Mouse (Mus musculus): ENCODE data around the gene Tmem89. TPM values are rescaled to one million over a fixed set of nuclear protein-coding genes. Genes with fewer than 3 reads are reported as not detected.
A peak's percentile ranks its signal among the peaks of the same experiment; 100 is the strongest.

Gene Tmem89
- not detected for total RNA-seq (2021)
- long read RNA-seq, experiment 1, result 0 reads
- long read RNA-seq, experiment 2, result 0 reads

DNA sequence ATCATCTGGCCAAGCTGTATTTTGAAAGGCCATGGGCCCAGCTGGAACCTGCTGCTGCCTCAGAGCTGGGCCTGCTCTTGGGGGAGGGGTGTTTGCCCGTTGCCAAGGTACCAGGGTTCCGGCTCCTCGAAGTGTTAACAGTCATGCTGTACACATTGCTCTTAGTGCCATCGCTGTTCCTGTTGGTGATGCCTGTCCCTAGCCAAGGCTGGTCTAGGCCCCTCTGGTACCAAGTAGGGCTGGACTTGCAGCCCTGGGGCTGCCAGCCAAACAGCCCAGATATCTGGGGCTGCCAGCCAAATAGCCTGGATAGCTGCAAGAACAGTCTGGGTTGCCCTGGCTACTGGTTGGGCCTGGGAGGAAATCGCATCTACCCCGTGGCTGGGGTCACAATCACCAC is at the start of gene Tmem89:
Gene Tmem89 (plus strand): TSS at position 129 of the 400 bp plus-strand sequence.
- peak; percentile 52 for DNase-seq

DNA sequence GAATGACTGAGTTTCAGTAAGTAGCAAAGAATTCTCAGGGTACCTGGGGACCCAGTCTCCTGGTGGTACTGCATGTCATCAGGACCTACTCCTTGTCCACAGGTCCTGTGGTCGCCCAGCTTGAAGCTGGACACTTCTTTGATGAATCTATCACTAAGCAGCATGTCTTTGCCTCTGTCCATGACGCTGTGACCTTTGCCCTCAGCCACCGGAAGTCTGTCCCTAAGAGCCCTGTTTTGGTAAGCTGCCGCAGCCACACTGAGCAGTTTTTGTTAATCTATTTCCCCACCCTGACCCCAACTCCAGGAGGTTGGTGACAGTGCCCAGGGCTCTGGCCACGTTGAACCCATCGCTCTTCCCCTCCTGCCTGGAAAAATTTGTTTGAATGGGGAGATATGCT is 2.1 kb upstream of the Tmem89 start:
- DNase-seq, result no peak

DNA sequence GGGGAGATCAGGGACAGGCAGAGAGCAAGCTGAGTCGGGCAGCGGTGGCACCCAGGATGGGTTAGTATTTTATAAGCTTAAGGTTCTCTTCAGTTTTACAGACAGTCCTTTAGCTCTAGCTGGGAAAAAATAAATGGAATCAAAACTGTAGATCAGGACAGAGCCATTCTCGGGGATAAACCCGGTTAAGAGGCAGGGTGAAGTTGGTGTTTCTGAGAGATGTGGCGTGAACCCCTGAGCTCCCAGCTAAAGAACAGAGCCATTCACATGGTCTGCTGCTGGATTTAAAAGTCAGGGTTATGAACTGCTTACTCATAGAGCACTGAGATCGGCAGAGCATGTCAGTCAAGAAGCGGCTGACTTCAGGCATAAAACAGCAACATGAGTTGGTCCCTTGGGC is 1.3 kb upstream of the Tmem89 start:
- DNase-seq, result no peak

DNA sequence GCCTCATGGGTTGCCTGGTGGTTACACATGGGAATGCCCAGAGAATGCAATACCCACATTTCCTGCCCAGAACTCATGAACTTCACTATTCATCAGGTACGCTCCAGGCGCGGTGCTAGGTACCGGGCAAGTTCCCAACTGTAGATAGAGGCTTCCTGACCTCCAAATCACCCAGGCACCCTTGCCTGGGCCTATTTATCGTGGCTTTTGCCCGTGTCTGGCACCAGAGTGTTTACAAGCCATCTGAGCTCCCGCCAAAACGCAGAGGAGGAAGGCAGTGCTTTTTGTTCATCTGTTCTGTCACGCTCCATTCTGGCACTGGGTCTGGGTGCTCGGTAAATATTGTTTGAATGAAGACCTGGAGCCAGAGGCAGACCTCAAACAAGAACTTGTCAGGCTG is 798 bp upstream of the Tmem89 start:
- DNase-seq, result peak; percentile 32

DNA sequence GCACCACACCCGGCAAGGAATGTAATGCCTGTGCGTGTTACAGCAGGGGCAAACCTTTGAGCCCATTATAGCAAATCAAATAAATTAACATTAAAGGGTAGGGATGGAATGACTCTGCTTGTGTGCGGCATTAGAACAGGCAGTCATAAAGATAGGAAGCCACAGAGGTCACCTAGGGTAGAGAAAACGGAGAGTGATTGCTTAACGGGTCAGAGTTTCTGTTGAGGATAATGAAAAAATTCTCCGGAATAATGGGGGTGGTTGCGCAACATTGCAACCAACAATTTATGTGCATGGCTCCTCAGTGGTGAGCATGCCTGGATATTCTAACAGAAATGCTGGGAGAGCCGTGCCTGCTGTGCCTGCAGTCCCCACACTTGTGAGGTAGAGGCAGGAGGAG is 11.5 kb downstream of the Tmem89 start:
- peak; percentile 32 for DNase-seq

DNA sequence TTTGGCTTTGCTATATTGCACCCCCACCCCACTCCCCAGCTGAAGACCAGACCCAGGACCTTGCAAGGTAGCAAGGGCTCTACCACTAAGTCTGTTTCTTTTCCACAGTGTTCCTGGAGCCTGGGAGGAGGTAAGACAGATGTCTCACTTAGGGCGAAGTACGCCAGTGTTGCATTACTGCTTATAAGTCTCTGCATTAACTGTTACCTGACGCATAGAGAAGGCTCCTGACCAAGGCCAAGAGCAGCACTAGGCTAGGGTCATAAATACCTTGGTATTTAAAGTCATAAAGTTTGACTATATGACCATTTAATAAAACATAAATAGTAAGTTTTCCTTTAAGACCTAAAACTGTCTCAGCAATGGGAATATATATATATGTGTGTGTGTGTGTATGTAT is 14.0 kb downstream of the Tmem89 start:
- DNase-seq, result no peak

DNA sequence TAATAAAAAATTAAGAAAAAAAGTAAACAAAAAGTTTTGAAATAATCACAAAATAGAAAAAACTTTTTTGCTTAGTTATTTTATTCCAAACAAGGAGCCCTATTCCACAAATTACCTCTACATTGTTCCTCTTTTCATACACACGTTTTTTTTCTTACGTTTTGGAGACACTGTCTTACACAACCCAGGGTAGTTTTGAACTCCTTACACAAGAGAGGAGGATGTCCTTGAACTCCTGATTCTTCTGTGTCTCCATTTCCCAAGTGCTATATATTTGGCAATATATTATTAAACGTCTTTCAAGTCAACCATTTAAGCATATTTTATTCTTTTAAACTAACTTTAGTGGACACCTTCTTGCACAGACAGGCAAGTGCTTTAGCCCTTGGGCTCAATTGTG is 21.6 kb downstream of the Tmem89 start:
- DNase-seq, result no peak

DNA sequence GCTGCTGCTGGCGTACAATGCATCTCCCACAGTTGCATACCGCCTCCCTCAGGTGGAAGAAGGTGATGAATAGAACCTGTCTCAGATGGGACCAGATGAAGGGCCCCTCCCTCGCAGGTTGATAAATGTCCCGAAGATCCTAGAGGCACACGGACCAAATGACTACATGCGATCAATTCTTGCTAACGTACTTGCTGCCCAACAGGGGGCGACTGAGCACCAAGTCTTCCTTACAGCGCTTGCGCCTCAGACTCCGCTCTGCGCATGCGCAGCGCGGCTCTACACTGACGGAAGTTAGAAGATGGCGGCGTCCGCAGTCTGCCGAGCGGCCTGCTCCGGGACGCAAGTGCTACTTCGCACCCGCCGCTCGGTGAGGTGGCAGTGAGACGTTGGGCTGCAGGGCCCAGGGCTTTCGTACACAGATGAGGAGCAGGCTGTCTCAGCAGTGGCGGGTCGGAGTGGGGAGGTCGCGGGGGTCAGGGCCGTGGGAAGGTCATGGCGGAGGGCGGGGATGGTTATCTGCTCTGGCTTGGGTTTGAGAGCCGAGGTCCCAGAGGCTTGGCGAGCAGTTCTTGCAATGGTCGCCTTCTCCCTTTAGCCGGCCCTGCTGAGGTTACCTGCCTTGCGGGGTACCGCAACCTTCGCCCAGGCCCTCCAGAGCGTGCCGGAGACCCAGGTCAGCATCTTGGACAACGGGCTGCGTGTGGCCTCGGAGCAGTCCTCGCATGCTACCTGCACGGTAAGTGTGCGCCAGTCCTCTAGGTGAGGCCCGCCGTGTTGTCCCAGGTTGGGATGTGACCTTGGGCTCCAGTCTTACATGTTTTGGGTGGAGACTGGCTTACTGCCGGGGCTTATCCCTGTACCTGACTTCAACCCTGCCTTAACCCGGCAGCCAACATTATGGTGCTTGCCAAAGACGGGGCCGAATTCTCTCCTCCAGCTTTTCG is 22.3 kb downstream of the Tmem89 start, which contains the start of gene Uqcrc1:
Gene Uqcrc1 (plus strand): TSS at position 216 of the 947 bp plus-strand sequence.
- peak; percentile 95 for DNase-seq

DNA sequence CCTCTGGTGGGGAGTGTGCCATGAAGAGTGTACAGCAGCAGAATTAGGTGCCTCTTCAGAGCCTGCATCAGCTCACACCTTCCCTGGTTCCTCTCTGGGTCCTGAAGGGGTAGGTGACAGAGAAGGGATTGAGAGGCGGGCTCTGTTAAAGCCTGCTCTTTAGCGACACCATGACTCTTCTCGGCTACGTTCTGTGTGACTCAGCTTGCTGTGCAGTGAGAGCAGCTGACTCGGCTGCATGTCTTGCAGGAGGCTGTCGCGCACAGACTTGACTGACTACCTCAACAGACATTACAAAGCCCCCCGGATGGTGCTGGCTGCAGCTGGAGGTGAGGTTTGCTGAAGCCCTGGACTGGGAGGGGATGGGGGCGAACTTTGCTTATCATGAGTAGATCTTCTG is 30.7 kb downstream of the Tmem89 start:
- DNase-seq, result no peak

DNA sequence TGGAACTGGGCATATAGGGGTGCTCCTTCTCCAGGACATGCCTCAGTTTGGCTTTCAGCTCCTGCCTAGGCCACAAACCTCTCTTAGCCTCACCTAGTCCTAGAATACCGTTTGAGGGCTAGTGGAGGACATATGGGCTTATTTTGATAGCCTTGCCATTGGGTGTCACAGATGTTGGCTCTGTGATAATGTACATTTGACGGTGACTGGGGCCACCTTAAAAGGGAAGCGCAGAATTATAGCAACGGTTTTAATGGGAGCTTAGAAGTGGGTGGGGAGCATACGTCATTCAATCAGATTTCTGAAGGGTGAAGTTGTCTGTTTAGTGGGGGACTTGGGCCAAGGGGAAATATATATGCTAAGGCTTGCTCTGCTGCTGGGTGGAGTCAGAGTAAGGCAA is 31.2 kb downstream of the Tmem89 start:
- DNase-seq, result no peak

DNA sequence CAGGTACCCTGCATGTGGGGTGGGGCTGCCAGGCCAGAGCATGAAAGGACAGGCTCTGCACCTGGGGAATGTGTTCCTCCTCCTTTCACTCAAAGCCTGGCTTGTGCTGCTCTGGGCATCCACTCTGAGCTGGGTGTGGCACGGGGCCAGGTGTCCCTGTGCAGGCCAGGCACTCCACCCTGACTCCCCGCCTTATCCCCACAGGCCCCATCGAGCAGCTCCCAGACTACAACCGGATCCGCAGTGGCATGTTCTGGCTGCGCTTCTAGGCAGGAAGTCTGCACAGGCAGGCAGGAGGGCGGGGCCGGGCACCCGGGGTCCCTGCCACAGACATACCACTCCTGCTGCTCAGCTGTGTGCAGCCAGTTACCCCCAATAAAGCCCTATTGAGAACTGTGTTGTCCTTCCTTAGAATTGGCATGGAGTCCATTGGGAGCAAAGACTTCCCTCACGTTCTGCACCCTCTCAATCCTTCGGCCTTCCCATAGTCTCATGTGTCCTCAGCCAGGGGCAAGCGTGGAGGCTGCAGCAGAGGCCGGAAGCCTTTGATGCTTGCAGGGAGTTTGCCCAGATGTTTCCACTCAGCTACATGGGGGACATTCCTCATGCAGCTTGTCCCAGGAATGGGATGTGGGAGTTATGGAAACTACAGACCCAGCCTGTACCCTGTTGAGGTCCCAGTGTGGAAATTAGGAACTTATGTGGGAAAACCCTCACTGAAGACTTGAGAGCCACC is 35.0 kb downstream of the Tmem89 start:
- DNase-seq, result peak; percentile 55

DNA sequence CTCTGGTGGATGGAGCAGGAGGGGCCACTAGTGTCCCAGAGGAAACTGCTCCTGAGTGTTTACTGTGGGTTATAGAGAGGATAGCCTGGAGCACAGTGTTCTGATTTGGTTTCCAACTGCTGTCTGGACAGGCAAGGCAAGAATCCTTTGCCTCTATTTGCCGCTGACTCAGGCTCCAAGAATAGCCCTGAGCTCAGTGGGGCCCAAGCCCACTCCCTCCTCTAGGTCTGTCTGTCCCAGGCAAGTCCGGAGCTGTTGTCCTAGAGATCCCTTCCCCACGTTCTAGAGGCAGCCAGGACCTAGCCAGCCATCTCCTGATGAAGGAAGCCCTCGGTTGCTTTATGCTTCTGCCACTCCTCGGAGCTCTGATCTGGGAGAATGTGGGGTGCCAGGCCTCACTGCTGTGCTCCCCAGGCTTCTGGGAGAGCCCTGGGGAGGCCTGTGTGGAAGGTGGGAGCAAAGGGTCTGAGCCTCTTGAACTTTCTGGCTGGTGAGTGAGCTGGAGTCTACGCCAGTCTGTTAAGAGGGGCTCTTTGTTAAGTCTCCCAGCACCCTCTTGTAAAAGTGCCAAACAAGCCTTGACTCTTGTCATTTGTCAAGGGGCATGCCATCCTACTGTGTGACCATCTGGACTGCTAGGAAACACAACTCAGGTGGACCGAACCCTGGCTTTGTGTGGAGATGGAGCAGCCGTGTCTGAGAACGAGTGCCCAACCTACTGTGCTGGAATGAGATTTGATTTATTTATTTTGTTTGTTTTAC is 35.7 kb downstream of the Tmem89 start:
- DNase-seq, result no peak

DNA sequence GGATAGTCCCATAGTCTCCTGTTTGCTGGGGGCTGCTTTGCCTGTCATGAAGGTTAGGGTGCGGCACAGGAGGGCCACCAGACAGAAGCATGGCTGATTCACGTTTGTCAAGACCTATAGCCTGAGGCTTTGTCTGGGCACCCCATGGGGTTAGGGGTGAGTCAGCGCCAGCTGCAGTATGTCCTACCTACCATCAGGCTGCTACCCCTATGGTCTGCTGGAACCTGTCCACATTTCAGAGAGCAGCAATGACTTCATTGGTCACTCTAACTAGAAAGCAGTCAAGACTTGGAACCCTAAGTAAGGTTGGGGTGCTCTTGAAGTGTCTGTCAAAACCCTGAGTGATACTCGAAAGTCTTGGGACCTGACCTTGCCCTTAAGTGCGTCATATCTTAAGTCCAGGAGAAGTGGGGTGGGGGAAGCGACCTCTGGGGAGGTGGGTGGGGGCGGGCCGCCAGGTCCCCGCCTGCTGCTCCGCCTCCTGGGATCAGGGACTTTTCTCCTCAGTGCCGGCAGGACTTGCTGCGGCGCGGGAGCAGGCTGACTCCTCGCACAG is 38.7 kb downstream of the Tmem89 start, which contains the start of gene Col7a1:
Gene Col7a1 (plus strand): TSS at position 506 of the 556 bp plus-strand sequence.
- no peak for DNase-seq

DNA sequence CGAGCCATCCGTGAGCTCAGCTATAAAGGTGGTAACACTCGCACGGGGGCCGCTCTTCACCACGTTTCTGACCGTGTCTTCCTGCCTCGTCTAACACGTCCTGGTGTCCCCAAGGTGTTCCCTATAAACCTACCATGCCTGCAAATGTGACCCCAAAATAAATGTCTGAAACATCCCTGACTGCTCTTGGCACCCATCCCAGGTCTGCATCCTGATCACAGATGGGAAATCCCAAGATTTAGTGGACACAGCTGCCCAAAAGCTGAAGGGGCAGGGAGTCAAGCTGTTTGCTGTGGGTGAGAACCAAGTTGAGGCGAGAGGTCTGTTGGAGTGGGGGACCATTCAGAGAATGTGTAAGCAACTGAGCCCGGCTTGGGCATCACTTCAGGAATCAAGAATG is 40.8 kb downstream of the Tmem89 start:
- DNase-seq, result no peak

DNA sequence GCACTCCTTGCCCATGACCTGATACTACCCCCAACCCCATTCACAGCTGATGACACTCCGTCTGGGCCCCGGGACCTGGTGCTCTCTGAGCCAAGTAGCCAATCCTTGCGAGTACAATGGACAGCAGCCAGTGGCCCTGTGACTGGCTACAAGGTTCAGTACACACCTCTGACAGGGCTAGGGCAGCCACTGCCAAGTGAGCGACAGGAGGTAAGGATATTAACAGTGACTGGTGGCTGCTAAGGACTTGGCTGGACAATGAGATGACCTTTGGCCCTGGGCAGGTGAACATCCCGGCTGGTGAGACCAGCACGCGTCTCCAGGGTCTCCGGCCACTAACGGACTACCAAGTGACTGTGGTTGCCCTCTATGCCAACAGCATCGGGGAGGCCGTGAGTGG is 41.4 kb downstream of the Tmem89 start:
- no peak for DNase-seq

DNA sequence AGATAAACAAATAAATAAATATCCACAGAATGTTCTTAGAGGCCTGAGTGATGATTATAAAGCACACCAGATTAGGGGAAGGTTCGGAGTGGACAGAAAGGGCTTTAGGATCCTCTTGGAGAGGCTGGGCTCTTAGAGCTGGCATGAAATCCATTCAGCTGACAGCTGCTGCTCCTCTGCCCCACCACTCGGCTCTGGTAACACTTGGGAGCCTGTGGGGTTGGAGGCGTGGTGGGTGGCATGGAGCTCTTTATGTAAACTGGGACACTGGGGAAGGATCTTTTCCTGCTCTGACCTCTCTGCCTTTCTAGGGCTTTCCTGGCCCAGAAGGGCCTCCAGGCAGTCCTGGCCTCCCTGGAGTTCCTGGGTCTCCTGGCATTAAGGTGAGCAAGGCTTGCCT is 49.2 kb downstream of the Tmem89 start:
- no peak for DNase-seq

DNA sequence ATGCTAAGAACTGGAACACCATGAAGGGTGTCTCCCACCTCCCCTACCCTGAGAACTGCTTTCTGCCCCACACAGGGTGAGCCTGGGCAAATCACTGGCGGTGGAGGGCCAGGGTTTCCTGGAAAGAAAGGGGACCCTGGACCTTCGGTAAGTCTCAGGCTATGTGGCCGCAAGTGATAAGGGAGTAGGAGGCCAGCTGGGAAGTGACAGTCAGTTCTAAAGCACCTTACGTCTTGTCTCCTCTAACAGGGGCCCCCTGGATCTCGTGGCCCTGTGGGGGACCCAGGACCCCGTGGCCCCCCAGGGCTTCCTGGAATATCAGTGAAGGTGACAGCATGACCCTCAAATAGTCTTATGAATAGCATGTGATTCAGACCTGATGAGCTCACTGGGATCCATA is 49.9 kb downstream of the Tmem89 start:
- DNase-seq, result no peak

Other genes with a start within 250 kb of the Tmem89 start
- 10 to 100 TPM; 31.3 to 45.1 TPM for gene Prkar2a, start 225.3 kb upstream of the Tmem89 start, total RNA-seq (2021)
- gene Ip6k2, start 130.8 kb upstream of the Tmem89 start, total RNA-seq (2021), result 10 to 100 TPM; 74.2 to 82.0 TPM
- 1 to 10 TPM; 6.9 to 9.5 TPM for gene Nckipsd, start 106.3 kb upstream of the Tmem89 start, total RNA-seq (2021)
- 1 to 10 TPM; 3.3 to 4.9 TPM for gene Celsr3, start 88.3 kb upstream of the Tmem89 start, total RNA-seq (2021)
- gene Slc26a6, start 61.3 kb upstream of the Tmem89 start, total RNA-seq (2021), result 10 to 100 TPM in 1 of 2 experiments, 1 to 10 TPM in 1; 9.8 to 13.8 TPM
- gene Uqcrc1, start 22.0 kb downstream of the Tmem89 start, total RNA-seq (2021), result 1,000 to 10,000 TPM; 1,423 to 1,562 TPM
- 1 to 10 TPM; 3.7 TPM for gene Col7a1, start 39.0 kb downstream of the Tmem89 start, total RNA-seq (2021)
- gene Ucn2, start 71.4 kb downstream of the Tmem89 start, total RNA-seq (2021), result under 1 TPM; 0.33 to 0.39 TPM
- 1 to 10 TPM; 3.2 to 8.1 TPM for gene Pfkfb4, start 77.2 kb downstream of the Tmem89 start, total RNA-seq (2021)
- gene Shisa5, start 123.9 kb downstream of the Tmem89 start, total RNA-seq (2021), result 100 to 1,000 TPM; 107 to 113 TPM
- 10 to 100 TPM; 14.0 to 15.9 TPM for gene Trex1, start 145.1 kb downstream of the Tmem89 start, total RNA-seq (2021)
- gene Atrip, start 159.5 kb downstream of the Tmem89 start, total RNA-seq (2021), result 10 to 100 TPM; 13.8 to 14.2 TPM
- gene Ccdc51, start 167.9 kb downstream of the Tmem89 start, total RNA-seq (2021), result 10 to 100 TPM; 15.7 to 19.4 TPM
- 100 to 1,000 TPM; 336 to 351 TPM for gene Tma7, start 168.0 kb downstream of the Tmem89 start, total RNA-seq (2021)
- gene Plxnb1, start 180.8 kb downstream of the Tmem89 start, total RNA-seq (2021), result 10 to 100 TPM; 46.9 to 69.6 TPM
- not detected for gene Fbxw21, start 247.4 kb downstream of the Tmem89 start, total RNA-seq (2021)